13 mouse cellular contexts compared by ENCODE assay signal in the genomic region with DNA sequence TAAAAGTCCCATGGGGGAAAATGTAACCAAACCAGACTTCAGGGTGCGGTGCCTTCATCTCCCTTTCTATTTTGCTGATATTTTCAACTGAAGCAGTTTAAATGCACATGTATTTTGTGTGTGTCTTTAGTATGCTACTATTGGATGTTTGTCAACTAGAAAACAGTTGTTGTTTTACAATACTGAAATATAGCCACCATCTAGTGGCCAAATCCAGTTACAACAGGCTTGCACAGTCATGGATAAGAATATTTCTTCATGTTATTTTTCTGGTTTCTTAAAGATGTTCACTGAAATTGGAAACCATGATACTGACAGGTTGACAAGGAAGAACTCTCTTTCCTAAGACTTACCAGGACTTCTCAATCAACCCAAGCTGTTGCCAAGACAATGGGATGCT.
DNase-seq lines count a peak whose midpoint lies in the region; ATAC-seq and TF ChIP-seq lines count a peak whose summit lies in the region.
"Had no signal": no experiment of that assay in that cellular context is flagged by ENCODE, and none has a peak within 500 bp of the region (broad histone marks: within the 10 kb centered on the region; RNA-seq: fewer than 3 reads in every experiment).

No protein-coding gene starts in this region.

- no peak overlapping the region for H3K4me2 ChIP-seq in heart, postnatal 0 days (ENCODE audit: low read depth, low read length)
- H3K4me2 ChIP-seq: heart, embryonic 13.5 days; neural tube, embryonic 12.5 days had no signal

- 87% methylated on average over 1 of the region's 1 CpGs for WGBS in heart, postnatal 0 days
- WGBS in heart, embryonic 10.5 days = 88% methylated on average over 1 of the region's 1 CpGs

- H3K27ac ChIP-seq in heart, postnatal 0 days (ENCODE audit: low read depth) = no peak overlapping the region
- H3K27ac ChIP-seq in heart, embryonic 10.5 days = no peak overlapping the region
- H3K27ac ChIP-seq in left cerebral cortex, adult 2 months = no peak overlapping the region
- no peak overlapping the region for H3K27ac ChIP-seq in MEL (ENCODE audit: control insufficient read depth, low read depth, low read length)
- H3K27ac ChIP-seq: heart, embryonic 13.5 days; neural tube, embryonic 12.5 days had no signal

- DNase-seq in heart, postnatal 0 days (ENCODE audit: low spot score) = no peak
- no peak for DNase-seq in heart, embryonic 10.5 days (ENCODE audit: low spot score)
- no peak for DNase-seq in left cerebral cortex, adult 2 months (ENCODE audit: extremely low spot score in 1 of 2, low spot score in 2 of 2)
- no peak for DNase-seq in left cerebral cortex, adult 11 months (ENCODE audit: low spot score)
- peak; percentile 4 for DNase-seq in 416B (ENCODE audit: low read depth)
- no peak for DNase-seq in MEL (ENCODE audit: low read depth, low spot score)
- DNase-seq: adrenal gland, postnatal 36 days; cerebellum, adult 18-20 months; gastrocnemius, postnatal 10 days; lung, adult 18-20 months had no signal

- H3K9ac ChIP-seq in heart, postnatal 0 days (replicated peaks; ENCODE audit: low read depth, low read length) = no peak overlapping the region
- H3K9ac ChIP-seq in MEL (ENCODE audit: control insufficient read depth, low read depth, low read length, poor library complexity, severe bottlenecking) = no peak overlapping the region
- H3K9ac ChIP-seq: heart, embryonic 13.5 days; neural tube, embryonic 12.5 days had no signal

- peak; percentile 29; the same call in 1 of the 2 replicates for TF ChIP-seq CTCF in heart, postnatal 0 days (IDR thresholded peaks at IDR 0.05; ENCODE audit: low read depth)
- peak; percentile 65 for TF ChIP-seq CTCF in left cerebral cortex, adult 2 months (IDR thresholded peaks at IDR 0.05)
- peak in 1 of 3 experiments; percentile 29; a peak in 2 of 6 replicates for TF ChIP-seq CTCF in MEL (IDR thresholded peaks at IDR 0.05 in 2 of 3, conservative IDR thresholded peaks at IDR 0.05 in 1 of 3; ENCODE audit: control insufficient read depth in 1 of 3, insufficient read depth in 1 of 3, low read depth in 2 of 3, low read length in 3 of 3, poor library complexity in 1 of 3, severe bottlenecking in 1 of 3)

- H3K79me2 ChIP-seq in MEL (ENCODE audit: control insufficient read depth, insufficient read depth, low read length, poor library complexity) = no peaks in the 10 kb centered on the region

- H3K9me3 ChIP-seq in heart, postnatal 0 days (replicated peaks; ENCODE audit: control insufficient read depth, low read length) = no peaks in the 10 kb centered on the region
- no peaks in the 10 kb centered on the region for H3K9me3 ChIP-seq in heart, embryonic 10.5 days
- H3K9me3 ChIP-seq in MEL (replicated peaks; ENCODE audit: insufficient read depth, low read length) = no peaks in the 10 kb centered on the region
- H3K9me3 ChIP-seq: heart, embryonic 13.5 days; neural tube, embryonic 12.5 days had no signal

- intact Hi-C loops in left cerebral cortex, adult 2 months (cut with DNase I) = loop anchor here (2.0 to 10.0 kb wide), 4 partner anchors 691 to 1397 kb away; no protein-coding TSS in a partner anchor

- no peaks in the 10 kb centered on the region for H3K4me1 ChIP-seq in heart, postnatal 0 days (ENCODE audit: control insufficient read depth, insufficient read depth)
- H3K4me1 ChIP-seq in heart, embryonic 10.5 days = no peaks in the 10 kb centered on the region
- no peaks in the 10 kb centered on the region for H3K4me1 ChIP-seq in MEL (ENCODE audit: control insufficient read depth in 1 of 2, insufficient read depth in 2 of 2, low read length in 2 of 2)
- H3K4me1 ChIP-seq: heart, embryonic 13.5 days; neural tube, embryonic 12.5 days had no signal

- peak; percentile 24 for TF ChIP-seq RAD21 in MEL (IDR thresholded peaks at IDR 0.05; ENCODE audit: low read depth, low read length)

- H3K4me3 ChIP-seq in heart, postnatal 0 days (ENCODE audit: low read depth, low read length) = no peak overlapping the region
- H3K4me3 ChIP-seq in heart, embryonic 10.5 days = no peak overlapping the region
- H3K4me3 ChIP-seq in left cerebral cortex, adult 2 months = no peak overlapping the region
- no peak overlapping the region for H3K4me3 ChIP-seq in MEL (ENCODE audit: control insufficient read depth in 1 of 2, insufficient read depth in 1 of 2, low read depth in 2 of 2, low read length in 2 of 2)
- H3K4me3 ChIP-seq: heart, embryonic 13.5 days; neural tube, embryonic 12.5 days had no signal

- TF ChIP-seq EP300 in heart, postnatal 0 days (IDR thresholded peaks at IDR 0.05; ENCODE audit: low read depth) = no peak
- no peak for TF ChIP-seq EP300 in MEL (IDR thresholded peaks at IDR 0.05; ENCODE audit: low read depth in 1 of 2, low read length in 2 of 2)

- no peaks in the 10 kb centered on the region for H3K27me3 ChIP-seq in heart, postnatal 0 days (ENCODE audit: control insufficient read depth, insufficient read depth, low read length)
- H3K27me3 ChIP-seq in heart, embryonic 10.5 days (ENCODE audit: insufficient read depth, poor library complexity, severe bottlenecking) = no peaks in the 10 kb centered on the region
- no peaks in the 10 kb centered on the region for H3K27me3 ChIP-seq in MEL (ENCODE audit: control insufficient read depth in 1 of 2, insufficient read depth in 2 of 2, low read length in 2 of 2)
- H3K27me3 ChIP-seq: heart, embryonic 13.5 days; neural tube, embryonic 12.5 days had no signal

- no peaks in the 10 kb centered on the region for H3K36me3 ChIP-seq in heart, postnatal 0 days (replicated peaks; ENCODE audit: control insufficient read depth, insufficient read depth, low read length)
- H3K36me3 ChIP-seq in heart, embryonic 10.5 days = no peaks in the 10 kb centered on the region
- H3K36me3 ChIP-seq in MEL (ENCODE audit: control insufficient read depth in 1 of 2, insufficient read depth in 2 of 2, low read length in 2 of 2) = no peaks in the 10 kb centered on the region
- H3K36me3 ChIP-seq: heart, embryonic 13.5 days; neural tube, embryonic 12.5 days had no signal

- ATAC-seq in heart, postnatal 0 days (ENCODE audit: insufficient read depth, low read depth) = no peak
- ATAC-seq in megakaryocyte-erythroid progenitor cell, adult 5-6 weeks (replicated peaks; ENCODE audit: low FRiP score, low TSS enrichment, poor library complexity, severe bottlenecking) = no peak

- TF ChIP-seq POLR2A in MEL (IDR thresholded peaks at IDR 0.05; ENCODE audit: control insufficient read depth in 1 of 2, insufficient read depth in 1 of 2, low read depth in 1 of 2, low read length in 2 of 2, poor library complexity in 1 of 2) = no peak

TF ChIP-seq in MEL, 35 proteins besides CTCF, POLR2A, EP300 and RAD21:
- TF ChIP-seq BHLHE40 (IDR thresholded peaks at IDR 0.05; ENCODE audit: borderline replicate concordance, low read depth, low read length) (no peak), SMC3 (IDR thresholded peaks at IDR 0.05; ENCODE audit: low read depth, low read length) (peak; percentile 34)
